Mouse (Mus musculus) neural tube, embryonic 13.5 days (tissue): Measurements from ENCODE around the gene Kras. TPM values are rescaled to one million over a fixed set of nuclear protein-coding genes. Genes with fewer than 3 reads are reported as not detected.

Source experiments
- ATAC-seq: fragments of 200-750 bp; cut with Nextera tagmentation; 2 replicates; pipeline ENCODE4 v1.8.0; 2017; ENCODE audit warnings: low read depth, mild to moderate bottlenecking, moderate TSS enrichment, moderate library complexity
- H3K27ac ChIP-seq: fragments of 300-500 bp; sonication (generic); replicated peaks from 2 replicates; pipeline ENCODE4 v1.5.1; 2015; ENCODE audit warnings: moderate library complexity, mild to moderate bottlenecking, inconsistent platforms
- H3K27me3 ChIP-seq: fragments of 300-500 bp; sonication (generic); 2 replicates; pipeline ENCODE4 v1.6.1; 2015; ENCODE audit warnings: mild to moderate bottlenecking, inconsistent platforms
- H3K36me3 ChIP-seq: fragments of 300-500 bp; sonication (generic); 2 replicates; pipeline ENCODE4 v1.6.1; 2015; ENCODE audit warnings: mild to moderate bottlenecking, inconsistent platforms
- H3K4me1 ChIP-seq: fragments of 300-500 bp; sonication (generic); replicated peaks from 2 replicates; pipeline ENCODE4 v1.6.1; 2015; ENCODE audit warnings: inconsistent platforms
- H3K4me2 ChIP-seq: fragments of 300-500 bp; sonication (generic); 2 replicates; pipeline ENCODE4 v1.6.1; 2015; ENCODE audit warnings: inconsistent platforms, mild to moderate bottlenecking, moderate library complexity
- H3K4me3 ChIP-seq: fragments of 300-500 bp; sonication (generic); 2 replicates; pipeline ENCODE4 v1.5.1; 2015; ENCODE audit warnings: mild to moderate bottlenecking, inconsistent platforms
- H3K9ac ChIP-seq: fragments of 300-500 bp; sonication (generic); 2 replicates; pipeline ENCODE4 v1.6.1; 2015; ENCODE audit warnings: moderate library complexity, mild to moderate bottlenecking, inconsistent platforms
- H3K9me3 ChIP-seq: fragments of 300-500 bp; sonication (generic); 2 replicates; pipeline ENCODE4 v1.6.1; 2016; ENCODE audit warnings: inconsistent platforms
- WGBS: fragments of 180-500 bp; shearing (Covaris S2); methylation state at CpG from one replicate; pipeline ENCODE4 v1.1.7; 2015; 5-methylcytosine and 5-hydroxymethylcytosine counted together
- polyA plus RNA-seq: library from polyadenylated mRNA; unstranded; fragments of >200 nt; fragmentation: Nextera tagmentation; extraction: Ambion mirVana; gene quantifications from 2 replicates; pipeline ENCODE4 v1.2.1, GENCODE M21; 2015

Gene Kras
- polyA plus RNA-seq, result 81.3 and 92.1 TPM in 2 replicates

- H3K9ac ChIP-seq, result peak within 1 kb of the TSS; percentile 97
- peak within 1 kb of the TSS; percentile 92 for H3K27ac ChIP-seq
- H3K4me3 ChIP-seq, result peak within 1 kb of the TSS; percentile 95
- no peaks in the 10 kb centered on the region for H3K9me3 ChIP-seq
- H3K27me3 ChIP-seq, result 0 out of 2 replicates have a peak, but pooled peaks cover 3% of the 10 kb centered on the region
- H3K4me1 ChIP-seq, result peaks cover 31% of the 10 kb centered on the region
- under 1% methylated on average over 51 of the region's 83 CpGs for WGBS
- peak; percentile 90 for ATAC-seq
- H3K4me2 ChIP-seq, result peak within 1 kb of the TSS; percentile 88
- H3K36me3 ChIP-seq, result peaks cover 13% of the 10 kb centered on the region
Observed at GRCm38 (mm10) chr6:145250185-145250791, at the start of gene Kras. Kras (minus strand) TSS chr6:145250239.

GRCm38 (mm10) chr6:145297626-145298025 lies 47.6 kb upstream of the Kras start:
- no peak overlapping the region for H3K27ac ChIP-seq
- WGBS, result 59% methylated on average over 7 of the region's 7 CpGs
- H3K27me3 ChIP-seq, result no peaks in the 10 kb centered on the region
- no peaks in the 10 kb centered on the region for H3K9me3 ChIP-seq
- no peak overlapping the region for H3K4me3 ChIP-seq
- no peak for ATAC-seq
- H3K4me2 ChIP-seq, result no peak overlapping the region
- H3K9ac ChIP-seq, result no peak overlapping the region
- H3K4me1 ChIP-seq, result no peaks in the 10 kb centered on the region
- H3K36me3 ChIP-seq, result no peaks in the 10 kb centered on the region

DNA sequence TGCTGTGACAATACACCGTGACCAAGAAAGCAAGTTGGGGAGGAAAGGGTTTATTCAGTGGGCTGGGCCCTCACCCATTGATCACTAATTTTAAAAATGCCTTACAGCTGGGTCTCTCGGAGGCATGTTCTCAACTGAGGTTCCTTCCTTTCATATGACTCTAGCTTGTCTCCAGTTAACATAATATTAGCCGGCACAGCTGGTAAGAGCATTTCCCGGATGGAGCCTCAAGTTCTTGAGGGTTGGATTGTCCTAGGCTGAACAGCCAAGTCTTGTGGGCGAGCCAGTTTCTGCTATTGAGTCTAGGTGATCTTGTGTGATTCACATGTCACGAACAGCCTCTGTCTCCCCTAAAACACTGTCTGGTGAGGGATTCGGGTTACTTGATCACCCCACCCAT lies 46.9 kb upstream of the Kras start:
- no peaks in the 10 kb centered on the region for H3K9me3 ChIP-seq
- H3K36me3 ChIP-seq, result no peaks in the 10 kb centered on the region
- H3K4me2 ChIP-seq, result no peak overlapping the region
- WGBS, result 86% methylated on average over 7 of the region's 7 CpGs
- H3K4me3 ChIP-seq, result no peak overlapping the region
- ATAC-seq, result no peak
- H3K9ac ChIP-seq, result no peak overlapping the region
- H3K27ac ChIP-seq, result no peak overlapping the region
- H3K4me1 ChIP-seq, result no peaks in the 10 kb centered on the region
- H3K27me3 ChIP-seq, result no peaks in the 10 kb centered on the region

DNA sequence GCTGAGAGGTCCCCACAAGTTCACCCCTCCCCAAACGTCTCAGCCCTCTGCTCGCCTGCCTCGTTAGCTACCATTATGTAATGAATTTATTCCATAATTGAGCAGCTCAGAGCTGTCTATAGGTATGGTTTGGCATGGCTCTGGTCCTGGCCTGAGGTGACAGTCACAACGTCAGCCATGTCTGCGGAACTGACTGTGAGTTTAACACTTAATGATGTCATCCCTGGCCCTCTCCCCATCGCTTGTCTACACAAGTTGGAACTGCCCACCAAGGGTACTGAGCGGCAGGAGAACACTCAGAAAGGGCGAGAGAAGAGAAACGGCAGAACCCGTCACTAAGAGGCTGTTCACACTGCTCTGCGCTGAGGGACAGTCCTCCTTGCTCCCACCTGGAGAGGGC lies 45.1 kb upstream of the Kras start:
- no peaks in the 10 kb centered on the region for H3K27me3 ChIP-seq
- H3K27ac ChIP-seq, result no peak overlapping the region
- 81% methylated on average over 11 of the region's 11 CpGs for whole genome bisulfite sequencing
- H3K36me3 ChIP-seq, result no peaks in the 10 kb centered on the region
- H3K4me1 ChIP-seq, result no peaks in the 10 kb centered on the region
- no peaks in the 10 kb centered on the region for H3K9me3 ChIP-seq
- H3K4me3 ChIP-seq, result no peak overlapping the region
- ATAC-seq, result no peak
- no peak overlapping the region for H3K9ac ChIP-seq
- H3K4me2 ChIP-seq, result no peak overlapping the region

GRCm38 (mm10) chr6:145293156-145293555 lies 43.1 kb upstream of the Kras start:
- Histone ChIP-seq H3K4me2 (no peak overlapping the region), H3K27ac (no peak overlapping the region), H3K27me3 (no peaks in the 10 kb centered on the region), H3K4me1 (no peaks in the 10 kb centered on the region), H3K9ac (no peak overlapping the region), H3K36me3 (no peaks in the 10 kb centered on the region), H3K4me3 (no peak overlapping the region), H3K9me3 (no peaks in the 10 kb centered on the region)
- WGBS, result 85% methylated on average over 6 of the region's 6 CpGs
- ATAC-seq, result no peak

DNA sequence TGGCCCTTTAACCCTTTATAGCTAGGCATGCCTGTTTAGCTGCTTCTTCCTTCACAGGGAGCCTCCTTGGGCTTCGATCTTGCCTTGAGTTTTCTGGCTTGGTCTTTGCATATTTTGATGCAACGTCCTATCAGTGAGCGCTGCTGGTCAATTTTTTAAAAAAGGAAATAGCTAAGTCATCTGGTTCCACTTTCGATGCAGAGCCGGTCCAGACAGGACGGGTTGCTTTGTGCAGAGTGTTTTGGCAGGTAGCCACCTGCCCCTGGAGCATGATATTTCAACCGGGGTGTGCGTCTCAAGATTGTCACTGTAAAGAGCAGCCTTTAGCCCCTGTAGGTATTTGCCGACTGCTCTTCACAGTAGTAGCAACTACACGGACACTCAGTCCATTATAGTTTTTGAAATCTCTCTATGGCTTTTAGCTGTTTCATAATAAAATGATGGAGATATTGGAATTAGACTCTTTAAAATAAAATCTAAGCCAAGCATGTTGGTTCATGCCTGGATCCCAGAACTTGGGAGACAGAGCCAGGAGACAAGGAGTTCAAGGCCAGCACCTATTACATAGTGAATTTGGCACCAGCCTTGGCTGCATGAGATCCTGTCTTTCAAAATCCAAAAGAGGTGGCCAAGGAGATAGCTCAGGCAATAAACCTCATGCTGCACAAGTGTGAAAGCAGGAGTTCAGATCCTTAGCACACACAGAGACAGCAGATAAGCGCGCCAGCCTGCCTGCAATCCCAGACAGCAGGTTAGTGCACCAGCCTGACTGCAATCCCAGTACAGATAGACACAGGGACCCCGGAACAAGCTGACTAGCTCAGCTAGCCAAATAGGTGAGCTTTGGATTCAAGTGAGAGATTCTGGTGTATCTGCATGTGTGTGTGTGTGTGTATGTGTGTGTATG lies 41.6 kb upstream of the Kras start:
- no peaks in the 10 kb centered on the region for H3K9me3 ChIP-seq

DNA sequence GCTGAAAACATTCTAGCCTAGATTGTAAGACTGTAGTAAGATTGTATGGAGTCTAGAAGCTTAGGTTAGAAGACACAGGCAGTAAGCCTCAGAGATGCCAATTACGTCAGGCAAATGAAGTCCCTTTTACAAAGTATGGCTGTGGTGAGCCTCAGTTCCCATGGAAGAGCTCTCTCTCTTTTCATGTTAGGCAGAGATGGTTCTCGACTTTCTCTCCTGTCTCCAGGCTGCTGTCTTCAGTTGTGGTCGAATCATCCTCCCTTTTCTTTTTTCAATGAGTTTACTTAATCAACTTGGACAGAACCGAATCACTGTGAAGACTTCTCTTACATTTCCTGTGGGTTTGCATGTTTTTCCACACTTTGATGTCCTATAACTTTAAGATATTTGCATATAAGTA lies 35.6 kb upstream of the Kras start:
- no peak overlapping the region for H3K9ac ChIP-seq
- H3K4me2 ChIP-seq, result no peak overlapping the region
- H3K9me3 ChIP-seq, result no peaks in the 10 kb centered on the region
- no peaks in the 10 kb centered on the region for H3K27me3 ChIP-seq
- 82% methylated on average over 4 of the region's 4 CpGs for WGBS
- no peak overlapping the region for H3K27ac ChIP-seq
- H3K36me3 ChIP-seq, result no peaks in the 10 kb centered on the region
- no peak for ATAC-seq
- H3K4me3 ChIP-seq, result no peak overlapping the region
- no peaks in the 10 kb centered on the region for H3K4me1 ChIP-seq

More for the DNA sequence above, 41.6 kb upstream of the Kras start:
- H3K36me3 ChIP-seq, result no peaks in the 10 kb centered on the region
- no peaks in the 10 kb centered on the region for H3K27me3 ChIP-seq
- no peaks in the 10 kb centered on the region for H3K4me1 ChIP-seq
- no peak overlapping the region for H3K27ac ChIP-seq
- no peak overlapping the region for H3K4me2 ChIP-seq
- no peak overlapping the region for H3K9ac ChIP-seq
- ATAC-seq, result no peak
- 82% methylated on average over 13 of the region's 13 CpGs for WGBS
- no peak overlapping the region for H3K4me3 ChIP-seq

DNA sequence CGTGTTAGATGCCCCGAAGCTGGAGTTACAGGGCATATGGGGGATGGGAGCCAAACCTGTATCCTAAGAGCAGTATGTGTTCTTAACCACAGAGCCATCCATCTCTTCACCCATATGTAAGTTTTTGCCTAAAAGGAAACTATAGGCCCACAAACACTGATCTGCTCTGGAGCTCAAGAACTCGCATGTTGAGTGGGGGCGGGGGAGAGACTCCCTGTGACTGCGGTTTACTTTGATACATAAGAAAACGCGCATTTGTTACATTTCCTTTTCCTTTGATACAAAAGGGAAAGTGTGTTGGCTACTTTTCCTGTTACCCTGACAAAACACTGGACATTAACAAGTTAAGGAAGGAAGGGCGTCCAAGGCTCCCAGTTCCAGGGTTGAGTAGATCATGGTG lies 34.2 kb upstream of the Kras start:
- Histone ChIP-seq H3K27me3 (no peaks in the 10 kb centered on the region), H3K36me3 (no peaks in the 10 kb centered on the region), H3K27ac (no peak overlapping the region), H3K9me3 (no peaks in the 10 kb centered on the region), H3K9ac (no peak overlapping the region), H3K4me2 (no peak overlapping the region), H3K4me3 (no peak overlapping the region), H3K4me1 (no peaks in the 10 kb centered on the region)
- 93% methylated on average over 8 of the region's 8 CpGs for WGBS
- no peak for ATAC-seq

- ATAC-seq, result no peak
- no peak overlapping the region for H3K27ac ChIP-seq
- H3K4me1 ChIP-seq, result peaks cover 8% of the 10 kb centered on the region; the same call in 1 of the 2 replicates
- H3K9ac ChIP-seq, result no peak overlapping the region
- H3K27me3 ChIP-seq, result no peaks in the 10 kb centered on the region
- H3K4me3 ChIP-seq, result no peak overlapping the region
- 70% methylated on average over 9 of the region's 9 CpGs for WGBS
- no peaks in the 10 kb centered on the region for H3K36me3 ChIP-seq
- no peak overlapping the region for H3K4me2 ChIP-seq
- H3K9me3 ChIP-seq, result no peaks in the 10 kb centered on the region
Observed at GRCm38 (mm10) chr6:145277138-145277763, 27.2 kb upstream of the Kras start.

GRCm38 (mm10) chr6:145276265-145276780 lies 26.3 kb upstream of the Kras start:
- Histone ChIP-seq H3K9me3 (no peaks in the 10 kb centered on the region), H3K27me3 (no peaks in the 10 kb centered on the region), H3K4me3 (peak overlapping the region; percentile 0; the same call in 1 of the 2 replicates), H3K36me3 (no peaks in the 10 kb centered on the region), H3K4me2 (peak overlapping the region; percentile 45), H3K4me1 (peaks cover 8% of the 10 kb centered on the region; the same call in 1 of the 2 replicates), H3K27ac (no peak overlapping the region), H3K9ac (no peak overlapping the region)
- ATAC-seq, result 0 out of 2 replicates have a peak, but pooled peaks have one; percentile 36
- WGBS, result 4% methylated on average over 17 of the region's 17 CpGs

GRCm38 (mm10) chr6:145275586-145276219 lies 25.7 kb upstream of the Kras start:
- WGBS, result 53% methylated on average over 6 of the region's 6 CpGs
- no peaks in the 10 kb centered on the region for H3K27me3 ChIP-seq
- peak overlapping the region; percentile 45 for H3K4me2 ChIP-seq
- no peaks in the 10 kb centered on the region for H3K36me3 ChIP-seq
- H3K9ac ChIP-seq, result no peak overlapping the region
- H3K4me3 ChIP-seq, result peak overlapping the region; percentile 0; the same call in 1 of the 2 replicates
- H3K9me3 ChIP-seq, result no peaks in the 10 kb centered on the region
- no peak overlapping the region for H3K27ac ChIP-seq
- H3K4me1 ChIP-seq, result peaks cover 8% of the 10 kb centered on the region; the same call in 1 of the 2 replicates
- no peak for ATAC-seq
